Mouse (Mus musculus): ENCODE measurements at regions not wholly inside any gene's neighbourhood (a gene's known extent, or its start where the extent isn't known, plus 50 kb on each side); places are given as distances from the start of the nearest gene placed in this dataset.

DNA sequence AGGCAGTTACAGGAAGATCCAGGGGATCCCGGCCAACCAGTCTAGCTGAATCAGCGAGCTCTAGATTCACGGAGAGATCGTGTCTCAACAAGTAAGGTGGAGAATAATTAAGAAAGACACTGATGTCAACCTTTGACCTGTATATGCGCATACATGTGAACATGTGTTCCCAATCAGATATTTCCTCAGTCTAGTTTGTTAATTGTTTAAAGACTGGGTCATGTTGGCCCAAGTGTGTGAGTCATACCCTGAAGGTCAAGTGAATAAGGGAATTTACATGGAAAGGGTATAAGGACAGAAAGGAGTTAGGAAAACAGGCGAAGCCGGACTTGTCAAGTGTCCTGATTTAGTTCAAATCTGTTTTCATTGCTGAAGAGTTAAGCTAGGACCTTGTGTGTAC, 76.4 kb upstream of the Mmadhc start:
- no peaks in the 10 kb centered on the region for H3K27me3 ChIP-seq (ENCODE audit: control insufficient read depth, insufficient read depth, low read length)
- DNase-seq (ENCODE audit: low spot score) (no peak), ATAC-seq (ENCODE audit: insufficient read depth, low read depth) (no peak)
- H3K36me3 ChIP-seq (replicated peaks; ENCODE audit: control insufficient read depth, insufficient read depth, low read length) = no peaks in the 10 kb centered on the region
- no peak overlapping the region for H3K4me2 ChIP-seq (ENCODE audit: low read depth, low read length)
- H3K4me3 ChIP-seq (ENCODE audit: low read depth, low read length) = no peak overlapping the region
- TF ChIP-seq EP300 (IDR thresholded peaks at IDR 0.05; ENCODE audit: low read depth) (no peak), CTCF (IDR thresholded peaks at IDR 0.05; ENCODE audit: low read depth) (no peak)
- H3K9ac ChIP-seq (replicated peaks; ENCODE audit: low read depth, low read length) = no peak overlapping the region
- H3K27ac ChIP-seq (ENCODE audit: low read depth) = no peak overlapping the region
- 84% methylated on average over 7 of the region's 7 CpGs for WGBS
- H3K9me3 ChIP-seq (replicated peaks; ENCODE audit: control insufficient read depth, low read length) = no peaks in the 10 kb centered on the region
- 0 out of 2 replicates have a peak, but pooled peaks cover 3% of the 10 kb centered on the region for H3K4me1 ChIP-seq (ENCODE audit: control insufficient read depth, insufficient read depth)

DNA sequence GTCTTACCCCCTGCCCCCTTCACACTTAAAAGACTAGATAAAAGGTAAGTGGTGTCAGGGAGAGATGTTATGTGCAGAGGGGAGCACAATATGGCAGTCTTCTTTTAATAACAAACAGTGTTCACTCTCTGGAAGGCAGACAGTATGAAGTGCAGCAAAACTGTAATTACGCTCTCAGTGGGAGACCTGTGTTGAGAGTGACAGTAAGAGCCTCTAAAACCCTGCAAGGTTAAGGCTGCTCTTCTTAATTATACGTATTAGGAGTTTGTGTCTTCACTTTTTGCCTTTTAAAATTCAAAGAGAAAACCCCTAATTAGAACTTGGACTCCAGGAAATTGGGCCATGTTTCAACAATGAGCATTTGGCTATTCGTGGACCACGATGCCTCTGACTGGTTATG, 72.2 kb upstream of the Mmadhc start:
- DNase-seq (ENCODE audit: low spot score) (no peak), ATAC-seq (ENCODE audit: insufficient read depth, low read depth) (no peak)
- Histone ChIP-seq H3K9me3 (replicated peaks; ENCODE audit: control insufficient read depth, low read length) (no peaks in the 10 kb centered on the region), H3K4me1 (ENCODE audit: control insufficient read depth, insufficient read depth) (0 out of 2 replicates have a peak, but pooled peaks cover 3% of the 10 kb centered on the region), H3K36me3 (replicated peaks; ENCODE audit: control insufficient read depth, insufficient read depth, low read length) (no peaks in the 10 kb centered on the region), H3K27ac (ENCODE audit: low read depth) (no peak overlapping the region), H3K4me3 (ENCODE audit: low read depth, low read length) (no peak overlapping the region), H3K27me3 (ENCODE audit: control insufficient read depth, insufficient read depth, low read length) (no peaks in the 10 kb centered on the region), H3K4me2 (ENCODE audit: low read depth, low read length) (no peak overlapping the region), H3K9ac (replicated peaks; ENCODE audit: low read depth, low read length) (no peak overlapping the region)
- 81% methylated on average over 4 of the region's 4 CpGs for WGBS
- TF ChIP-seq CTCF (IDR thresholded peaks at IDR 0.05; ENCODE audit: low read depth) (no peak), EP300 (IDR thresholded peaks at IDR 0.05; ENCODE audit: low read depth) (no peak)

DNA sequence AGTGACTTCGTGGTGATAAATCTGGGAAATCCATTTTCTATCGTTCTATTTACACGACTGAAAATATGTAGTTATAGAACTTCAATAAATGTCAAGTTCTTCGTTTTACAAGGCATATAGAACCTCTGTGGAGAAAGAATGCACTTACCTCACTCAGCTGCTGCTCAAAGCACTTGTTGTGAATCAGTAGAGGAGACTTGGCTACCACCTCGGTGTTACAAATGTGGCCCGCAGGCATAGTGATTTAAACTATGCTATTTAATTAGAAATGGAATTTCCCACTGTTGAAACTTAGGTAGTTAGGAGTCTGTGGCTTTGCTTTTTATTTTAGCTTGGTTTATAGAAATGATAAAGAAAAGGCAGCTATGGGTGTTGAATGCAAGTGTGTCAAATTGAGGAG, 71.8 kb upstream of the Mmadhc start:
- Histone ChIP-seq H3K9me3 (replicated peaks; ENCODE audit: control insufficient read depth, low read length) (no peaks in the 10 kb centered on the region), H3K27me3 (ENCODE audit: control insufficient read depth, insufficient read depth, low read length) (no peaks in the 10 kb centered on the region), H3K9ac (replicated peaks; ENCODE audit: low read depth, low read length) (no peak overlapping the region), H3K27ac (ENCODE audit: low read depth) (no peak overlapping the region), H3K4me1 (ENCODE audit: control insufficient read depth, insufficient read depth) (no peaks in the 10 kb centered on the region), H3K36me3 (replicated peaks; ENCODE audit: control insufficient read depth, insufficient read depth, low read length) (no peaks in the 10 kb centered on the region), H3K4me3 (ENCODE audit: low read depth, low read length) (no peak overlapping the region), H3K4me2 (ENCODE audit: low read depth, low read length) (no peak overlapping the region)
- no peak for ATAC-seq (ENCODE audit: insufficient read depth, low read depth)
- TF ChIP-seq EP300 (IDR thresholded peaks at IDR 0.05; ENCODE audit: low read depth) (no peak), CTCF (IDR thresholded peaks at IDR 0.05; ENCODE audit: low read depth) (no peak)
- 69% methylated on average over 6 of the region's 6 CpGs for WGBS
- no peak for DNase-seq (ENCODE audit: low spot score)

DNA sequence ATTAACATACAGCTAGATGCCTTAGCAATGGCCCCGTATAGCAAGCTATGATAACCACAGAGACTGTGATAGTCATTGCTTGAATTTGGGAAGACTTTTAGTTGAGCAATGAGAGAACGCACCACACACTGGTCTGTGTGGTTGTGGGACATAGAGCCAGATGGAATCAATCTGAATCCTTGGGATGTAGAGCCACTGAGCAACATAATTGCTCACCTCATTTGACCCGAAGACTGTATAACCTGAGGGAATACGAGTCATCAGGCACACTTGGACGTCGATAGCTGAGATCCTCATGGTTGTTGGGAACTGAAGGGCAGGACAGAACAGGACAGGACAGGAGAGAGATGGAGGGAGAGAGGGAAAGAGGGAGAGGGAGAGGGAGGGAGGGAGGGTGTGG, 68.6 kb upstream of the Mmadhc start:
- no peak overlapping the region for H3K27ac ChIP-seq (ENCODE audit: low read depth)
- H3K4me1 ChIP-seq (ENCODE audit: control insufficient read depth, insufficient read depth) = no peaks in the 10 kb centered on the region
- 88% methylated on average over 6 of the region's 6 CpGs for WGBS
- no peak overlapping the region for H3K9ac ChIP-seq (replicated peaks; ENCODE audit: low read depth, low read length)
- no peak overlapping the region for H3K4me3 ChIP-seq (ENCODE audit: low read depth, low read length)
- DNase-seq (ENCODE audit: low spot score) (no peak), ATAC-seq (ENCODE audit: insufficient read depth, low read depth) (no peak)
- no peak overlapping the region for H3K4me2 ChIP-seq (ENCODE audit: low read depth, low read length)
- H3K36me3 ChIP-seq (replicated peaks; ENCODE audit: control insufficient read depth, insufficient read depth, low read length) = no peaks in the 10 kb centered on the region
- H3K9me3 ChIP-seq (replicated peaks; ENCODE audit: control insufficient read depth, low read length) = no peaks in the 10 kb centered on the region
- TF ChIP-seq CTCF (IDR thresholded peaks at IDR 0.05; ENCODE audit: low read depth) (no peak), EP300 (IDR thresholded peaks at IDR 0.05; ENCODE audit: low read depth) (no peak)
- H3K27me3 ChIP-seq (ENCODE audit: control insufficient read depth, insufficient read depth, low read length) = no peaks in the 10 kb centered on the region

DNA sequence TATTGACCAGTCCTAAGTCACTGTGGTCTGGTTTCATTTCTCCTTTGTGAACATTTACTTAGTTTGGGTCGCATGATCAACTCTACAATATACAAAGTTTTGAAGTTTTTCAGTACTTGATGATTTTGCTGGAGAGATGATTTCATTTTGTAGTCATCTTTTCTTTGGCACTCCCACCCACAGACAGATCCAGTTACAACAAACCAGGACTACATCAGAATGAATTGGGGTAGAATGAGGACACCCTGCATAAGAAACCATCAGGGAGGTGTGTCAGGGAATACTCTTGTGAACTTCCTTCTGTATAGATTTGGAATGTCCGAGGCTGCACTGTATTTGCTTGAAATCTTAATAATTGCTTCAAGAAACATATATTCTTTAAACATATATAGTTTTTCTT, 59.5 kb upstream of the Mmadhc start:
- Histone ChIP-seq H3K9ac (replicated peaks; ENCODE audit: low read depth, low read length) (no peak overlapping the region), H3K4me2 (ENCODE audit: low read depth, low read length) (no peak overlapping the region), H3K27ac (ENCODE audit: low read depth) (no peak overlapping the region), H3K4me1 (ENCODE audit: control insufficient read depth, insufficient read depth) (no peaks in the 10 kb centered on the region), H3K4me3 (ENCODE audit: low read depth, low read length) (no peak overlapping the region), H3K36me3 (replicated peaks; ENCODE audit: control insufficient read depth, insufficient read depth, low read length) (no peaks in the 10 kb centered on the region), H3K9me3 (replicated peaks; ENCODE audit: control insufficient read depth, low read length) (no peaks in the 10 kb centered on the region), H3K27me3 (ENCODE audit: control insufficient read depth, insufficient read depth, low read length) (no peaks in the 10 kb centered on the region)
- ATAC-seq (ENCODE audit: insufficient read depth, low read depth) (no peak), DNase-seq (ENCODE audit: low spot score) (no peak)
- TF ChIP-seq EP300 (IDR thresholded peaks at IDR 0.05; ENCODE audit: low read depth) (no peak), CTCF (IDR thresholded peaks at IDR 0.05; ENCODE audit: low read depth) (no peak)
- WGBS = 65% methylated on average over 2 of the region's 2 CpGs

DNA sequence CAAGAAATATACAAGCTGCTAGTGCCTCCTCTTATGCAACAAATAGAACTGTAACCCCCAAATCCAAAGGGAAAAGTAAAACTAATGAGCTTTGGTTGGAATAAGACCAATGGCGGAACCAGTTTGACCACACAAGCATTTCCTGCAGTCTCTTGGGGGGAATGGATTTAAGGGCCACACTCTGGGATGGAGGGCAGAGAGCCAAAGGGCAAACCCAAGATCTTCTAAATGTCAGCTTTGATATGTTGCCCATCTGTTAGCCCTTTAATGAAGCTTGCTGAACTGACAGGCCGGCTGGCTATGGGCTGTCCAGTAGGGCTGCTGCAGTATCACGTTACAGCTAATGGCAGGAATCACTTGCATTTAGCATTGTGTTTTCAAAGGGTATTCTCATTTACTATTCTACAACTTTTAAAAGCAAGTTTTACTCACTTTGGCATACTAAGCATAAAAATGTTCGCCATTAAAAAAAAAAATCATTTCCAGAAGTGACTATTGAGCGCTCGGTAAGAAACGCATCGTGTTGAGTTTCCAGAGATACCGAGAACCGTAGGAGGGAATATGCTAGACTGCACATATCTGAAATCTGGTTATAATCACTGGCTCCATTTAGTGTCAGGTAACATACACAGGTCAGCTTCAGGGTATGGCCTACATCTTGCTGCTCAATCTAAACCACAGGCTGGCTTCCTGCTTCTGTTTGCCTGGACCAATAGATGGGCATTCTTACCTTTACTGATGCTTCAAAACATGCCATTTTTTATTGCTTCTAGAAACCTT, 51.1 kb upstream of the Mmadhc start:
- Histone ChIP-seq H3K36me3 (replicated peaks; ENCODE audit: control insufficient read depth, insufficient read depth, low read length) (no peaks in the 10 kb centered on the region), H3K27me3 (ENCODE audit: control insufficient read depth, insufficient read depth, low read length) (no peaks in the 10 kb centered on the region), H3K9ac (replicated peaks; ENCODE audit: low read depth, low read length) (no peak overlapping the region), H3K4me1 (ENCODE audit: control insufficient read depth, insufficient read depth) (no peaks in the 10 kb centered on the region), H3K27ac (ENCODE audit: low read depth) (no peak overlapping the region), H3K4me2 (ENCODE audit: low read depth, low read length) (no peak overlapping the region), H3K9me3 (replicated peaks; ENCODE audit: control insufficient read depth, low read length) (no peaks in the 10 kb centered on the region), H3K4me3 (ENCODE audit: low read depth, low read length) (no peak overlapping the region)
- no peak for ATAC-seq (ENCODE audit: insufficient read depth, low read depth)
- 82% methylated on average over 10 of the region's 10 CpGs for WGBS
- TF ChIP-seq EP300 (IDR thresholded peaks at IDR 0.05; ENCODE audit: low read depth) (no peak), CTCF (IDR thresholded peaks at IDR 0.05; ENCODE audit: low read depth) (no peak)
- no peak for DNase-seq (ENCODE audit: low spot score)
